Mouse (Mus musculus) hematopoietic stem cell, adult 5-6 weeks (primary cell): ENCODE data around the gene Hypk. TPM values are rescaled to one million over a fixed set of nuclear protein-coding genes. Genes with fewer than 3 reads are reported as not detected.
"Not testable (repeated sequence)": the region's sequence is repeated elsewhere in the genome, so short reads cannot be mapped to it uniquely, and the experiment has no call there.

Experiments
- ATAC-seq, 2 experiments: fragments of 125-278 bp in 1 of 2; replicated peaks in 1 of 2; 2 replicates each; pipeline ENCODE4 v1.8.0; 2016 to 2017; ENCODE audit warnings: inconsistent platforms in 2 of 2, mild to moderate bottlenecking in 2 of 2, moderate number of reproducible peaks in 2 of 2, low read depth in 1 of 2, moderate TSS enrichment in 1 of 2; ENCODE audit not compliant: low FRiP score in 2 of 2, poor library complexity in 2 of 2, severe bottlenecking in 2 of 2, insufficient read depth in 1 of 2, low TSS enrichment in 1 of 2
- total RNA-seq: library from RNA; stranded (forward); fragments of 172-1452, 232-1000 nt; gene quantifications from 2 replicates; pipeline ENCODE4 v1.2.3, GENCODE M21; 2017

Hypk gene
- total RNA-seq, 1 experiment from 2014 or later, result 124 TPM

GRCm38 (mm10) chr2:121474180-121474535, 21.1 kb downstream of the Hypk start:
- peak in 1 of 2 experiments; percentile 13; a peak in 1 of 4 replicates for ATAC-seq

GRCm38 (mm10) chr2:121475306-121475705, 22.2 kb downstream of the Hypk start:
- not testable (repeated sequence) for ATAC-seq

GRCm38 (mm10) chr2:121477491-121478266, 24.6 kb downstream of the Hypk start:
- ATAC-seq, result no peak

GRCm38 (mm10) chr2:121480498-121480897, 27.4 kb downstream of the Hypk start:
- ATAC-seq, result peak; percentile 53 to 69; a peak in 3 of 4 replicates

- peak in 1 of 2 experiments; percentile 48; a peak in 2 of 4 replicates for ATAC-seq
Observed at GRCm38 (mm10) chr2:121480916-121481315, 27.8 kb downstream of the Hypk start.

GRCm38 (mm10) chr2:121483576-121483975, 30.5 kb downstream of the Hypk start:
- ATAC-seq, result no peak

- ATAC-seq, result not testable (repeated sequence)
Observed at GRCm38 (mm10) chr2:121484403-121484802, 31.3 kb downstream of the Hypk start.

- peak in 1 of 2 experiments; percentile 39; a peak in 1 of 4 replicates for ATAC-seq
Observed at GRCm38 (mm10) chr2:121501550-121501949, 48.5 kb downstream of the Hypk start.

GRCm38 (mm10) chr2:121505942-121506882, 53.1 kb downstream of the Hypk start, which contains the start of the genes Mfap1a and Wdr76:
Mfap1a (minus strand) TSS chr2:121506665.
Wdr76 (plus strand) TSS chr2:121506723.
- ATAC-seq, result peak; percentile 95 to 96

- ATAC-seq, result no peak
Observed at GRCm38 (mm10) chr2:121507173-121507950, 54.3 kb downstream of the Hypk start.

GRCm38 (mm10) chr2:121507951-121508330, 54.9 kb downstream of the Hypk start:
- no peak for ATAC-seq

Other genes starting within 250 kb of the Hypk start
- 61.0 and 71.7 TPM in 2 replicates for gene Trp53bp1, start 181.9 kb upstream of the Hypk start, total RNA-seq
- gene Map1a, start 163.7 kb upstream of the Hypk start, total RNA-seq, result 0.06 TPM in 1 of 2 replicates, not detected in the other
- gene Ppip5k1, start 97.9 kb upstream of the Hypk start, total RNA-seq, result 9.3 and 16.5 TPM in 2 replicates
- gene Ckmt1, start 95.6 kb upstream of the Hypk start, total RNA-seq, result not detected in 2 replicates
- not detected in 2 replicates for gene Strc, start 66.1 kb upstream of the Hypk start, total RNA-seq
- 212 and 218 TPM in 2 replicates for gene Pdia3, start 39.5 kb upstream of the Hypk start, total RNA-seq
- gene Catsper2, start 39.5 kb upstream of the Hypk start, total RNA-seq, result 0.60 and 6.3 TPM in 2 replicates
- gene Ell3, start 9.0 kb upstream of the Hypk start, total RNA-seq, result not detected in 2 replicates
- gene Serf2, start 4.1 kb upstream of the Hypk start, total RNA-seq, result 210 and 244 TPM in 2 replicates
- gene Serinc4, start 3.5 kb downstream of the Hypk start, total RNA-seq, result 0.88 and 2.0 TPM in 2 replicates
- gene Mfap1b, start 20.8 kb downstream of the Hypk start, total RNA-seq, result 52.5 and 56.7 TPM in 2 replicates
- gene Mfap1a, start 53.4 kb downstream of the Hypk start, total RNA-seq, result 45.4 and 50.7 TPM in 2 replicates
- gene Wdr76, start 53.4 kb downstream of the Hypk start, total RNA-seq, result 29.1 and 36.3 TPM in 2 replicates